Mouse (Mus musculus) olfactory bulb, adult 2 months (tissue): Measurements from ENCODE around the gene Krt33b.

Experiments used
- CTCF ChIP-seq: fragments of 200-500 bp; IDR thresholded peaks from 2 replicates; pipeline ENCODE4 v1.5.1; 2012; ENCODE audit warnings: low read depth, mild to moderate bottlenecking, low read length, moderate library complexity; ENCODE audit not compliant: insufficient read depth
- POLR2A ChIP-seq: fragments of 200-500 bp; IDR thresholded peaks from 2 replicates; pipeline ENCODE4 v1.6.1; 2012; ENCODE audit warnings: mild to moderate bottlenecking, low read depth, low read length, moderate library complexity; ENCODE audit not compliant: insufficient read depth

DNA sequence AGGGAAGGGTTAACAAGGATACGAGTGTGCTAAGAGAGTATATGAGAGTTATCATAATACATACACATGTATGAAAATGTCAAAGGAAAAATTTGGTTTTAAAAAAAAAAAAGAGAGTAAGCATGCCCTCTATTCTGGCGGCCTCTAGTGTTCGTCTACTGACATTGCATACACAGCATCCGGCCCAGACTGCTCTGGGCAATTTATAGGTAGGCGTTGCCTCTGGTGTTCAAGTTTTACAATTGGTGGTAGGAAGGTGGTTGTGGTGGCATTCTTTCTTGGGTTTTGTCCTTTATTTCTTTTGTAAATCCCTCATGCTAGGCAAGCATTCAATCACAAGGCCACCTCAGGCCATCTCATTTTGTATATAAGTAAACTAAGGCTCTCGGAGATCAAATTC lies 24.8 kb downstream of the Krt33b start:
- TF ChIP-seq POLR2A (no peak), CTCF (no peak)
